In genomic region chr6:88277242-88277641, GRCm38 (mm10) we compare ENCODE assay signal across 22 mouse cellular contexts. TPM values are rescaled to one million over a fixed set of nuclear protein-coding genes. Genes with fewer than 3 reads are reported as not detected.
A peak's percentile ranks its signal among the peaks of the same experiment; 100 is the strongest.
DNase-seq lines count a peak whose midpoint lies in the region; ATAC-seq lines count a peak whose summit lies in the region.
"Had no signal": no experiment of that assay in that cellular context is flagged by ENCODE, and none has a peak within 500 bp of the region (broad histone marks: within the 10 kb centered on the region; RNA-seq: fewer than 3 reads in every experiment).

No protein-coding gene starts in this region.

- intact Hi-C loops in left cerebral cortex, postnatal 36 days (cut with DNase I), result no loop called here
- intact Hi-C loops in left cerebral cortex, postnatal 4 days (cut with DNase I), result no loop called here

- ATAC-seq in frontal cortex, adult (ENCODE audit: low TSS enrichment), result peak; percentile 72
- ATAC-seq: CD4-positive, CD25-positive, alpha-beta regulatory T cell, adult 4 months; forebrain, embryonic 13.5 days; forebrain, embryonic 15.5 days; forebrain, postnatal 0 days; Patski had no signal

- DNase-seq in frontal cortex, postnatal 25 days (ENCODE audit: low spot score in 2 of 2), result no peak
- DNase-seq in left cerebral cortex, postnatal 36 days (ENCODE audit: low spot score in 2 of 2), result peak; percentile 16 to 18
- no peak for DNase-seq in left cerebral cortex, postnatal 4 days
- DNase-seq in brain, adult 2 months (ENCODE audit: low read depth, low spot score), result peak; percentile 50
- no peak for DNase-seq in T-cell, adult 2 months (ENCODE audit: low spot score)
- DNase-seq: adrenal gland, adult 2 months; adrenal gland, postnatal 10 days; adrenal gland, postnatal 25 days; B cell, adult 2 months; cerebellum, adult 11-12 months; cerebellum, adult 2 months; cerebellum, adult 9-10 months; cerebellum, postnatal 10 days; cerebellum, postnatal 25 days; forebrain, postnatal 0 days had no signal

RNA-seq across cellular contexts. Expression of gene Dnajb8, which starts 55.2 kb away (rescaled TPM):
- total RNA-seq in left cerebral cortex, postnatal 36 days (2021), result not detected
- total RNA-seq in left cerebral cortex, postnatal 4 days (2021), result not detected
- total RNA-seq: adrenal gland, adult 2 months; adrenal gland, postnatal 10 days; adrenal gland, postnatal 25 days; adrenal gland, postnatal 4 days; CH12.LX; forebrain, postnatal 0 days had no signal

Comparison
In these comparisons a context has a peak if more than half of its experiments do, and no peak if none do; other contexts are left out.
1. DNase-seq: peak in left cerebral cortex, postnatal 36 days (2 of 2) and brain, adult 2 months (single experiment); none in frontal cortex, postnatal 25 days (0 of 2), left cerebral cortex, postnatal 4 days (single experiment) and T-cell, adult 2 months (single experiment).